Mouse (Mus musculus): Measurements from ENCODE around the gene Spin1.

GRCm38 (mm10) chr13:51161672-51162071 lies 61.0 kb downstream of the Spin1 start:
- TF ChIP-seq POLR2A (IDR thresholded peaks at IDR 0.05; ENCODE audit: insufficient read depth, low read depth, low read length): no peak
- no peak for TF ChIP-seq CTCF (IDR thresholded peaks at IDR 0.05)
- TF ChIP-seq EP300 (IDR thresholded peaks at IDR 0.05; ENCODE audit: insufficient read depth, low read depth, low read length): no peak
